Mouse (Mus musculus): ENCODE results near the gene 3425401B19Rik. TPM values are rescaled to one million over a fixed set of nuclear protein-coding genes. Genes with fewer than 3 reads are reported as not detected.

The 3425401B19Rik gene
- total and polyA plus RNA-seq, 2 experiments from 2014 or later, result 0.17 to 0.33 TPM

GRCm38 (mm10) chr14:32715076-32715475, 30.0 kb upstream of the 3425401B19Rik start:
- no peak for ATAC-seq (ENCODE audit: low FRiP score)
- DNase-seq (ENCODE audit: low spot score), result no peak
- Histone ChIP-seq H3K9ac (replicated peaks; ENCODE audit: low read length, poor library complexity, severe bottlenecking) (no peak overlapping the region), H3K4me2 (ENCODE audit: low read depth, low read length, poor library complexity, severe bottlenecking) (no peak overlapping the region), H3K9me3 (ENCODE audit: low read length) (no peaks in the 10 kb centered on the region), H3K4me1 (ENCODE audit: insufficient read depth, low read length) (no peaks in the 10 kb centered on the region), H3K27ac (ENCODE audit: low read depth, low read length) (no peak overlapping the region), H3K4me3 (ENCODE audit: low read depth, low read length) (no peak overlapping the region), H3K27me3 (ENCODE audit: insufficient read depth, low read length) (no peaks in the 10 kb centered on the region), H3K36me3 (ENCODE audit: insufficient read depth, low read length) (no peaks in the 10 kb centered on the region)
- 85% methylated on average over 6 of the region's 6 CpGs for WGBS
- no peak for TF ChIP-seq CTCF (IDR thresholded peaks at IDR 0.05)

GRCm38 (mm10) chr14:32709861-32710260, 24.8 kb upstream of the 3425401B19Rik start:
- no peak for TF ChIP-seq CTCF (IDR thresholded peaks at IDR 0.05)
- no peak for ATAC-seq (ENCODE audit: low FRiP score)
- H3K4me3 ChIP-seq (ENCODE audit: low read depth, low read length), result no peak overlapping the region
- H3K36me3 ChIP-seq (ENCODE audit: insufficient read depth, low read length), result no peaks in the 10 kb centered on the region
- H3K27me3 ChIP-seq (ENCODE audit: insufficient read depth, low read length), result no peaks in the 10 kb centered on the region
- H3K27ac ChIP-seq (ENCODE audit: low read depth, low read length), result no peak overlapping the region
- H3K9me3 ChIP-seq (ENCODE audit: low read length), result no peaks in the 10 kb centered on the region
- DNase-seq (ENCODE audit: low spot score), result no peak
- no peak overlapping the region for H3K9ac ChIP-seq (replicated peaks; ENCODE audit: low read length, poor library complexity, severe bottlenecking)
- H3K4me1 ChIP-seq (ENCODE audit: insufficient read depth, low read length), result no peaks in the 10 kb centered on the region
- no peak overlapping the region for H3K4me2 ChIP-seq (ENCODE audit: low read depth, low read length, poor library complexity, severe bottlenecking)
- 96% methylated on average over 6 of the region's 6 CpGs for WGBS

- TF ChIP-seq CTCF (IDR thresholded peaks at IDR 0.05), result no peak
- H3K36me3 ChIP-seq (ENCODE audit: insufficient read depth, low read length), result no peaks in the 10 kb centered on the region
- 68% methylated on average over 7 of the region's 7 CpGs for WGBS
- ATAC-seq (ENCODE audit: low FRiP score), result no peak
- no peaks in the 10 kb centered on the region for H3K9me3 ChIP-seq (ENCODE audit: low read length)
- peak; percentile 35 for DNase-seq (ENCODE audit: low spot score)
- H3K4me2 ChIP-seq (ENCODE audit: low read depth, low read length, poor library complexity, severe bottlenecking), result no peak overlapping the region
- no peak overlapping the region for H3K27ac ChIP-seq (ENCODE audit: low read depth, low read length)
- no peaks in the 10 kb centered on the region for H3K27me3 ChIP-seq (ENCODE audit: insufficient read depth, low read length)
- no peaks in the 10 kb centered on the region for H3K4me1 ChIP-seq (ENCODE audit: insufficient read depth, low read length)
- no peak overlapping the region for H3K9ac ChIP-seq (replicated peaks; ENCODE audit: low read length, poor library complexity, severe bottlenecking)
- no peak overlapping the region for H3K4me3 ChIP-seq (ENCODE audit: low read depth, low read length)
These were observed 23.7 kb upstream of the 3425401B19Rik start for GRCm38 (mm10) chr14:32708756-32709155.

- no peak overlapping the region for H3K9ac ChIP-seq (replicated peaks; ENCODE audit: low read length, poor library complexity, severe bottlenecking)
- no peak overlapping the region for H3K4me3 ChIP-seq (ENCODE audit: low read depth, low read length)
- no peaks in the 10 kb centered on the region for H3K27me3 ChIP-seq (ENCODE audit: insufficient read depth, low read length)
- no peak overlapping the region for H3K27ac ChIP-seq (ENCODE audit: low read depth, low read length)
- no peak overlapping the region for H3K4me2 ChIP-seq (ENCODE audit: low read depth, low read length, poor library complexity, severe bottlenecking)
- DNase-seq (ENCODE audit: low spot score) (no peak), ATAC-seq (ENCODE audit: low FRiP score) (no peak)
- no peaks in the 10 kb centered on the region for H3K4me1 ChIP-seq (ENCODE audit: insufficient read depth, low read length)
- no peaks in the 10 kb centered on the region for H3K9me3 ChIP-seq (ENCODE audit: low read length)
- 83% methylated on average over 8 of the region's 8 CpGs for WGBS
- TF ChIP-seq CTCF (IDR thresholded peaks at IDR 0.05), result no peak
- no peaks in the 10 kb centered on the region for H3K36me3 ChIP-seq (ENCODE audit: insufficient read depth, low read length)
These were observed 22.8 kb upstream of the 3425401B19Rik start for GRCm38 (mm10) chr14:32707938-32708337.

- TF ChIP-seq CTCF (IDR thresholded peaks at IDR 0.05), result no peak
- 70% methylated on average over 8 of the region's 8 CpGs for WGBS
- no peaks in the 10 kb centered on the region for H3K9me3 ChIP-seq (ENCODE audit: low read length)
- no peak overlapping the region for H3K4me3 ChIP-seq (ENCODE audit: low read depth, low read length)
- no peak overlapping the region for H3K4me2 ChIP-seq (ENCODE audit: low read depth, low read length, poor library complexity, severe bottlenecking)
- DNase-seq (ENCODE audit: low spot score) (no peak), ATAC-seq (ENCODE audit: low FRiP score) (no peak)
- H3K9ac ChIP-seq (replicated peaks; ENCODE audit: low read length, poor library complexity, severe bottlenecking), result no peak overlapping the region
- H3K4me1 ChIP-seq (ENCODE audit: insufficient read depth, low read length), result no peaks in the 10 kb centered on the region
- no peak overlapping the region for H3K27ac ChIP-seq (ENCODE audit: low read depth, low read length)
- H3K36me3 ChIP-seq (ENCODE audit: insufficient read depth, low read length), result no peaks in the 10 kb centered on the region
- H3K27me3 ChIP-seq (ENCODE audit: insufficient read depth, low read length), result no peaks in the 10 kb centered on the region
These were observed 15.9 kb upstream of the 3425401B19Rik start for GRCm38 (mm10) chr14:32700972-32701371.

- H3K27me3 ChIP-seq (ENCODE audit: insufficient read depth, low read length), result no peaks in the 10 kb centered on the region
- no peaks in the 10 kb centered on the region for H3K4me1 ChIP-seq (ENCODE audit: insufficient read depth, low read length)
- H3K4me2 ChIP-seq (ENCODE audit: low read depth, low read length, poor library complexity, severe bottlenecking), result no peak overlapping the region
- no peak for TF ChIP-seq CTCF (IDR thresholded peaks at IDR 0.05)
- no peak overlapping the region for H3K9ac ChIP-seq (replicated peaks; ENCODE audit: low read length, poor library complexity, severe bottlenecking)
- no peaks in the 10 kb centered on the region for H3K36me3 ChIP-seq (ENCODE audit: insufficient read depth, low read length)
- WGBS, result 94% methylated on average over 3 of the region's 3 CpGs
- H3K27ac ChIP-seq (ENCODE audit: low read depth, low read length), result no peak overlapping the region
- ATAC-seq (ENCODE audit: low FRiP score) (no peak), DNase-seq (ENCODE audit: low spot score) (no peak)
- H3K9me3 ChIP-seq (ENCODE audit: low read length), result no peaks in the 10 kb centered on the region
- no peak overlapping the region for H3K4me3 ChIP-seq (ENCODE audit: low read depth, low read length)
These were observed 13.5 kb upstream of the 3425401B19Rik start for GRCm38 (mm10) chr14:32698556-32698955.

Measured in midbrain, postnatal 0 days (tissue).